Mouse (Mus musculus): ENCODE measurements around the gene Utp20. TPM values are rescaled to one million over a fixed set of nuclear protein-coding genes. Genes with fewer than 3 reads are reported as not detected.
"Not testable (repeated sequence)": the region's sequence is repeated elsewhere in the genome, so short reads cannot be mapped to it uniquely, and the experiment has no call there.

Gene Utp20
- polyA plus RNA-seq, 1 experiment from 2014 or later, result 8.5 TPM

DNA sequence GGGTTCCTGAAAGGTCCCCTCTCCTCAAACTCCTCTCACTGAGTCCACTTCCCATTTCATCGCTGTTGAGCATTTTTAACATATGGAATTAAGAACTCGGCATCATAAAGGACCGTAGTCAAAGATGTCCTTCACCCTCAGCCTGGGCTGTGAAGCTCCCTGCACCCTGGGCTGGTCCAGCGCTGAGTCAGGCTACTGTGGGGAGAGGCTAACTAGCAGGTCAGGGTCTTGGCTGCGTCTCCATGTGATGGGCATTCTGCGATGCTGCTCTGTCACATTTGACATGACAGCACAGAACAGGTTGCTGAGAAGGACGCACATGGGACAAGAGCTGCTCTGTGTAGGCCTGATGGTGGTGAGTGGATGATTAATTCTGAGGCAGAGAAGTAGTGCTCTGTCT is 56.9 kb downstream of the Utp20 start:
- ATAC-seq (ENCODE audit: low FRiP score), result no peak
- WGBS, result 95% methylated on average over 7 of the region's 7 CpGs
- no peaks in the 10 kb centered on the region for H3K9me3 ChIP-seq (ENCODE audit: control insufficient read depth, low read length)
- no peak overlapping the region for H3K27ac ChIP-seq
- H3K4me1 ChIP-seq (replicated peaks; ENCODE audit: control insufficient read depth, insufficient read depth, low read length), result no peaks in the 10 kb centered on the region
- no peaks in the 10 kb centered on the region for H3K27me3 ChIP-seq (ENCODE audit: control insufficient read depth, insufficient read depth, low read length)
- H3K9ac ChIP-seq, result no peak overlapping the region
- H3K36me3 ChIP-seq (replicated peaks; ENCODE audit: control insufficient read depth, insufficient read depth), result peaks cover 88% of the 10 kb centered on the region
- no peak overlapping the region for H3K4me3 ChIP-seq (replicated peaks; ENCODE audit: low read length)
- no peak overlapping the region for H3K4me2 ChIP-seq (replicated peaks)
- no peak for DNase-seq (ENCODE audit: low spot score)

DNA sequence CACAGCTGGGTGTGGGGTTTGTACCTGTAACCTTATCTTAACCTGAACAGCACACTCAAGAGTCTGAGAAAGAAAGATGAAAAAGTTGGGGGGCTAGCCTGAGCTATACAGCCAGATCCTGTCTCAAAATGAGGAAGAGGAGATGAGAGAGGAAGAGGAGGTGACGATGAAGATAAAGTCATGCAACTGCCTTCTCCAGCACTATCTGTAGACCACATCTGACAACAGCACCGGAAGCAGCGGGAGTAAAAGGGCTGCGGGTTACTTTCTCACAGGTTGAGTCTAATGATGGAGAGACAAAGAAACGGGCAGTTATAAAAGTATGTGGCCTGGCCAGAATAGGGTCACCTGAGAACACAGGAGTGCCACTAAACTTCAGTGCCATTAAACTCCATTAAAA is 57.6 kb downstream of the Utp20 start:
- WGBS, result 98% methylated on average over 5 of the region's 5 CpGs
- DNase-seq (ENCODE audit: low spot score) (no peak), ATAC-seq (ENCODE audit: low FRiP score) (no peak)
- no peak overlapping the region for H3K9ac ChIP-seq
- H3K4me1 ChIP-seq (replicated peaks; ENCODE audit: control insufficient read depth, insufficient read depth, low read length), result no peaks in the 10 kb centered on the region
- H3K36me3 ChIP-seq (replicated peaks; ENCODE audit: control insufficient read depth, insufficient read depth), result peaks cover 92% of the 10 kb centered on the region
- no peaks in the 10 kb centered on the region for H3K27me3 ChIP-seq (ENCODE audit: control insufficient read depth, insufficient read depth, low read length)
- H3K4me3 ChIP-seq (replicated peaks; ENCODE audit: low read length), result no peak overlapping the region
- H3K4me2 ChIP-seq (replicated peaks), result no peak overlapping the region
- no peak overlapping the region for H3K27ac ChIP-seq
- no peaks in the 10 kb centered on the region for H3K9me3 ChIP-seq (ENCODE audit: control insufficient read depth, low read length)

DNA sequence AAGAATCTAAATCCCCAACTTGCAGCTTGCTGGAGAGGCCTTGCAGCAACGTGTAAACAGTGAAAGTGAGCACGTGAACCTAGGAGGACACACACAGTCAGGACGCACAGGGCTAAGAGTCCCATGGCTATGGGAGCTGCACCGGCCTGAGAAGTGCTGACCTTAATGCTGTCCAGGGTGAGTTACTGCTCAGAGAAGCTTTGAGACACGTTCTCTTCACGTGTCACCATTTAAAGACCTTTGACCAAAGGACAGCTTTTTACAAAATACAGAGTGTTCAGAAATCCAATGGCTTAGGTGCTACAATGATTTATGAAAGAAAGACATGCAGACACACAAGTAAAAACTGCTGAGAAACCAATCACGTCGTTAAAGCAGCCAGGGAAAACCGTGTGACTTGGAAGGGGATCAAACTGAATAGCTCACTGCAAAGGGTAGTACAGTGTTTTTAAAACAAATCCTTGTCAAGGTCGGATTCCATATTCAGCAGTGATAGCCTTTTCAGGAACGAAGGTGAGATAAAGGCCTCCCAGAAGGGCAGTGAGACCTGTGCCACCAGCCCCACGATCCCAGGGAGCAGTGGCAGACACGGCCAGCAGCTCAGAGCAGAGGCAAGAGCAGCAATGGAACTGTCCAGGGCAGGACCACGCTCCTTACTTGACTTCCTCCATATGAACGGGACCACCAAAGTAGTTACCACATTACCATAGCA is 61.0 kb downstream of the Utp20 start:
- H3K36me3 ChIP-seq (replicated peaks; ENCODE audit: control insufficient read depth, insufficient read depth), result peaks cover 92% of the 10 kb centered on the region
- ATAC-seq (ENCODE audit: low FRiP score) (no peak), DNase-seq (ENCODE audit: low spot score) (no peak)
- H3K9ac ChIP-seq, result no peak overlapping the region
- no peak overlapping the region for H3K4me2 ChIP-seq (replicated peaks)
- H3K4me1 ChIP-seq (replicated peaks; ENCODE audit: control insufficient read depth, insufficient read depth, low read length), result no peaks in the 10 kb centered on the region
- 95% methylated on average over 15 of the region's 15 CpGs for WGBS
- no peak overlapping the region for H3K4me3 ChIP-seq (replicated peaks; ENCODE audit: low read length)
- no peaks in the 10 kb centered on the region for H3K9me3 ChIP-seq (ENCODE audit: control insufficient read depth, low read length)
- H3K27ac ChIP-seq, result no peak overlapping the region
- H3K27me3 ChIP-seq (ENCODE audit: control insufficient read depth, insufficient read depth, low read length), result no peaks in the 10 kb centered on the region

- H3K9me3 ChIP-seq (ENCODE audit: control insufficient read depth, low read length), result no peaks in the 10 kb centered on the region
- no peak for ATAC-seq (ENCODE audit: low FRiP score)
- H3K27me3 ChIP-seq (ENCODE audit: control insufficient read depth, insufficient read depth, low read length), result no peaks in the 10 kb centered on the region
- H3K9ac ChIP-seq, result no peak overlapping the region
- DNase-seq (ENCODE audit: low spot score), result no peak
- no peak overlapping the region for H3K27ac ChIP-seq
- WGBS, result 98% methylated on average over 13 of the region's 13 CpGs
- H3K4me2 ChIP-seq (replicated peaks), result no peak overlapping the region
- H3K36me3 ChIP-seq (replicated peaks; ENCODE audit: control insufficient read depth, insufficient read depth), result peaks cover 93% of the 10 kb centered on the region
- no peak overlapping the region for H3K4me3 ChIP-seq (replicated peaks; ENCODE audit: low read length)
- no peaks in the 10 kb centered on the region for H3K4me1 ChIP-seq (replicated peaks; ENCODE audit: control insufficient read depth, insufficient read depth, low read length)
Observed at GRCm38 (mm10) chr10:88761524-88762212, 64.9 kb downstream of the Utp20 start.

DNA sequence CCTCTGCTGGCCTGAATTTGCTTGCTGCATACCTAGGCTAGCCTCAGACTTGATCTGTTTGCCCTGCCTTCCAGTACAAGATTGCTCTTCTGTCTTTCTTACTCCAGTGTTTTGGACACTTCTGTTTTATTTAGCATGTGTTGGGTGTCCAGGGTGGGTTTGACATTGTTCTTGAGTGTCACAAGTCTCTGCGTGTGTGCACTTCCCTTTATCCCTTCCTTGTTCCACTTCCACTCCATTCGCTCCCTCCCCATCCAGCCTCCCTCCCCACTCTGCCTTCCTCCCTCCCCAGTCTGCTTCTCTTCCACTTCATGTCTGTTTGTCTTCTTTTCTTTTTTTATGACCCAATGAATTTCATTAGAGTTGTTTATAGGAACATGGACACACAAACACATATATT is 85.2 kb downstream of the Utp20 start:
- WGBS, result 89% methylated on average over 2 of the region's 2 CpGs
- Histone ChIP-seq H3K4me1 (replicated peaks; ENCODE audit: control insufficient read depth, insufficient read depth, low read length) (no peaks in the 10 kb centered on the region), H3K4me2 (replicated peaks) (no peak overlapping the region), H3K36me3 (replicated peaks; ENCODE audit: control insufficient read depth, insufficient read depth) (peaks cover 73% of the 10 kb centered on the region), H3K27me3 (ENCODE audit: control insufficient read depth, insufficient read depth, low read length) (no peaks in the 10 kb centered on the region), H3K9me3 (ENCODE audit: control insufficient read depth, low read length) (no peaks in the 10 kb centered on the region), H3K4me3 (replicated peaks; ENCODE audit: low read length) (no peak overlapping the region), H3K9ac (no peak overlapping the region), H3K27ac (no peak overlapping the region)
- ATAC-seq (ENCODE audit: low FRiP score) (no peak), DNase-seq (ENCODE audit: low spot score) (no peak)

- Histone ChIP-seq H3K27ac (no peak overlapping the region), H3K4me1 (replicated peaks; ENCODE audit: control insufficient read depth, insufficient read depth, low read length) (no peaks in the 10 kb centered on the region), H3K4me2 (replicated peaks) (no peak overlapping the region), H3K4me3 (replicated peaks; ENCODE audit: low read length) (no peak overlapping the region), H3K9me3 (ENCODE audit: control insufficient read depth, low read length) (no peaks in the 10 kb centered on the region), H3K27me3 (ENCODE audit: control insufficient read depth, insufficient read depth, low read length) (no peaks in the 10 kb centered on the region), H3K36me3 (replicated peaks; ENCODE audit: control insufficient read depth, insufficient read depth) (peaks cover 77% of the 10 kb centered on the region), H3K9ac (no peak overlapping the region)
- ATAC-seq (ENCODE audit: low FRiP score) (no peak), DNase-seq (ENCODE audit: low spot score) (no peak)
- 91% methylated on average over 5 of the region's 5 CpGs for WGBS
Observed at GRCm38 (mm10) chr10:88740781-88741180, 85.8 kb downstream of the Utp20 start.

- H3K36me3 ChIP-seq (replicated peaks; ENCODE audit: control insufficient read depth, insufficient read depth), result peaks cover 70% of the 10 kb centered on the region
Observed at GRCm38 (mm10) chr10:88739818-88740217, 86.8 kb downstream of the Utp20 start.

DNA sequence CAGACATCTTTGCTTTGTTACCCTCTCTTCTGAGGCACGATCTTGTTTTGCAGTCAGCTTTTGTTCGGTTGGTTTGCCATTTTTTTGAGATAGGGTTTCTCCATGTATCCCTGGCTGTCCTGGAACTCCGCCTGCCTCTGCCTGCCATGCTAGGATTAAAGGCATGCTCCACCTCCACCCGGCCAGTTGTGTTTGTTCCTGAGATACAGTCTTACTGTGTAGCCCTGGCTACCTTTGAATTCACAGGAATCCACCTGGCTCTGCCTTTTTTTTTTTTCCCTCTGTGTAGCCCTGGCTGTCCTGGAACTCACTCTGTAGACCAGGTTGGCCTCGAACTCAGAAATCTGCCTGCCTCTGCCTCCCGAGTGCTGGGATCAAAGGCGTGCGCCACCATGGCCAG is 87.5 kb downstream of the Utp20 start:
- not testable (repeated sequence) for H3K27ac ChIP-seq; H3K9me3 ChIP-seq (ENCODE audit: control insufficient read depth, low read length); H3K27me3 ChIP-seq (ENCODE audit: control insufficient read depth, insufficient read depth, low read length); H3K4me3 ChIP-seq (replicated peaks; ENCODE audit: low read length); DNase-seq (ENCODE audit: low spot score); ATAC-seq (ENCODE audit: low FRiP score); H3K9ac ChIP-seq; H3K4me2 ChIP-seq (replicated peaks); H3K4me1 ChIP-seq (replicated peaks; ENCODE audit: control insufficient read depth, insufficient read depth, low read length)
- WGBS, result 97% methylated on average over 8 of the region's 8 CpGs
- peaks cover 63% of the 10 kb centered on the region for H3K36me3 ChIP-seq (replicated peaks; ENCODE audit: control insufficient read depth, insufficient read depth)

More at GRCm38 (mm10) chr10:88739818-88740217, 86.8 kb downstream of the Utp20 start:
- no peak for ATAC-seq (ENCODE audit: low FRiP score)
- H3K27me3 ChIP-seq (ENCODE audit: control insufficient read depth, insufficient read depth, low read length), result no peaks in the 10 kb centered on the region
- no peak overlapping the region for H3K9ac ChIP-seq
- no peaks in the 10 kb centered on the region for H3K4me1 ChIP-seq (replicated peaks; ENCODE audit: control insufficient read depth, insufficient read depth, low read length)
- no peak for DNase-seq (ENCODE audit: low spot score)
- H3K27ac ChIP-seq, result no peak overlapping the region
- no peak overlapping the region for H3K4me3 ChIP-seq (replicated peaks; ENCODE audit: low read length)
- 87% methylated on average over 1 of the region's 1 CpGs for WGBS
- H3K9me3 ChIP-seq (ENCODE audit: control insufficient read depth, low read length), result no peaks in the 10 kb centered on the region
- H3K4me2 ChIP-seq (replicated peaks), result no peak overlapping the region

- WGBS, result 14% methylated on average over 6 of the region's 6 CpGs
- Histone ChIP-seq H3K4me2 (replicated peaks) (peak overlapping the region; percentile 76), H3K27ac (no peak overlapping the region), H3K27me3 (ENCODE audit: control insufficient read depth, insufficient read depth, low read length) (no peaks in the 10 kb centered on the region), H3K4me1 (replicated peaks; ENCODE audit: control insufficient read depth, insufficient read depth, low read length) (peaks cover 11% of the 10 kb centered on the region), H3K36me3 (replicated peaks; ENCODE audit: control insufficient read depth, insufficient read depth) (peaks cover 17% of the 10 kb centered on the region), H3K9ac (peak overlapping the region; percentile 94), H3K4me3 (replicated peaks; ENCODE audit: low read length) (peak overlapping the region; percentile 99), H3K9me3 (ENCODE audit: control insufficient read depth, low read length) (no peaks in the 10 kb centered on the region)
- DNase-seq (ENCODE audit: low spot score) (no peak), ATAC-seq (ENCODE audit: low FRiP score) (no peak)
Observed at GRCm38 (mm10) chr10:88732309-88732622, 94.3 kb downstream of the Utp20 start.
